Comparison of ENCODE assay signal across 23 mouse cellular contexts in genomic region chr5:21232876-21233275, GRCm38 (mm10).
"Had no signal": no experiment of that assay in that cellular context is flagged by ENCODE, and none has a peak within 500 bp of the region (broad histone marks: within the 10 kb centered on the region; RNA-seq: fewer than 3 reads in every experiment).

No protein-coding gene starts in this region.

- H3K36me3 ChIP-seq: heart, embryonic 13.5 days; heart, embryonic 15.5 days; hindbrain, embryonic 15.5 days; intestine, embryonic 15.5 days; kidney, embryonic 15.5 days; limb, embryonic 12.5 days; liver, embryonic 13.5 days had no signal

- H3K4me1 ChIP-seq: heart, embryonic 13.5 days; heart, embryonic 15.5 days; hindbrain, embryonic 13.5 days; hindbrain, embryonic 15.5 days; intestine, embryonic 15.5 days; kidney, embryonic 15.5 days; limb, embryonic 12.5 days; liver, embryonic 13.5 days had no signal

- DNase-seq: gastrocnemius, postnatal 14 days; gastrocnemius, postnatal 36 days; heart, adult 11 months; heart, adult 2 months; heart, postnatal 14 days; heart, postnatal 36 days; kidney, adult 18-20 months; kidney, adult 9 months; kidney, postnatal 14 days; kidney, postnatal 36 days; liver; liver, embryonic 13.5 days had no signal

- H3K27me3 ChIP-seq: heart, embryonic 13.5 days; heart, embryonic 15.5 days; hindbrain, embryonic 13.5 days; hindbrain, embryonic 15.5 days; intestine, embryonic 15.5 days; kidney, embryonic 15.5 days; limb, embryonic 12.5 days; liver, embryonic 13.5 days had no signal

- ATAC-seq: hindbrain, postnatal 0 days; intestine, embryonic 15.5 days; intestine, postnatal 0 days had no signal

- H3K4me3 ChIP-seq: heart, adult 2 months; heart, embryonic 13.5 days; heart, embryonic 15.5 days; hindbrain, embryonic 13.5 days; hindbrain, embryonic 15.5 days; intestine, embryonic 15.5 days; kidney, embryonic 15.5 days; left cerebral cortex, adult 2 months; limb, embryonic 12.5 days; liver, embryonic 13.5 days had no signal

- H3K27ac ChIP-seq: heart, adult 2 months; heart, embryonic 13.5 days; heart, embryonic 15.5 days; hindbrain, embryonic 13.5 days; hindbrain, embryonic 15.5 days; hindbrain, postnatal 0 days; intestine, embryonic 15.5 days; kidney, embryonic 15.5 days; kidney, postnatal 0 days; left cerebral cortex, adult 2 months; limb, embryonic 12.5 days; liver, embryonic 13.5 days had no signal
